Mouse (Mus musculus): ENCODE data around the gene Dnmt3a. TPM values are rescaled to one million over a fixed set of nuclear protein-coding genes. Genes with fewer than 3 reads are reported as not detected.

The Dnmt3a gene
- total and polyA plus RNA-seq, 2 experiments from 2014 or later, result 31.7 to 76.0 TPM

GRCm38 (mm10) chr12:3858754-3859153 is 52.9 kb downstream of the Dnmt3a start:
- H3K27ac ChIP-seq (ENCODE audit: low read depth), result no peak overlapping the region
- H3K4me1 ChIP-seq (ENCODE audit: control insufficient read depth, insufficient read depth), result peaks cover 35% of the 10 kb centered on the region
- H3K9ac ChIP-seq (replicated peaks; ENCODE audit: low read depth, low read length), result no peak overlapping the region
- TF ChIP-seq CTCF (IDR thresholded peaks at IDR 0.05; ENCODE audit: low read depth) (no peak), EP300 (IDR thresholded peaks at IDR 0.05; ENCODE audit: low read depth) (no peak)
- H3K4me3 ChIP-seq (ENCODE audit: low read depth, low read length), result no peak overlapping the region
- DNase-seq (ENCODE audit: low spot score), result no peak
- WGBS, result 92% methylated on average over 4 of the region's 4 CpGs
- no peak for ATAC-seq (ENCODE audit: insufficient read depth, low read depth)
- H3K9me3 ChIP-seq (replicated peaks; ENCODE audit: control insufficient read depth, low read length), result no peaks in the 10 kb centered on the region
- peaks cover 17% of the 10 kb centered on the region; the same call in 1 of the 2 replicates for H3K36me3 ChIP-seq (replicated peaks; ENCODE audit: control insufficient read depth, insufficient read depth, low read length)
- no peak overlapping the region for H3K4me2 ChIP-seq (ENCODE audit: low read depth, low read length)
- H3K27me3 ChIP-seq (ENCODE audit: control insufficient read depth, insufficient read depth, low read length), result no peaks in the 10 kb centered on the region

GRCm38 (mm10) chr12:3859545-3859944 is 53.7 kb downstream of the Dnmt3a start:
- peaks cover 17% of the 10 kb centered on the region; the same call in 1 of the 2 replicates for H3K36me3 ChIP-seq (replicated peaks; ENCODE audit: control insufficient read depth, insufficient read depth, low read length)
- no peak overlapping the region for H3K4me3 ChIP-seq (ENCODE audit: low read depth, low read length)
- no peak for TF ChIP-seq CTCF (IDR thresholded peaks at IDR 0.05; ENCODE audit: low read depth)
- TF ChIP-seq EP300 (IDR thresholded peaks at IDR 0.05; ENCODE audit: low read depth), result no peak
- H3K4me2 ChIP-seq (ENCODE audit: low read depth, low read length), result no peak overlapping the region
- no peaks in the 10 kb centered on the region for H3K27me3 ChIP-seq (ENCODE audit: control insufficient read depth, insufficient read depth, low read length)
- no peak overlapping the region for H3K27ac ChIP-seq (ENCODE audit: low read depth)
- DNase-seq (ENCODE audit: low spot score) (no peak), ATAC-seq (ENCODE audit: insufficient read depth, low read depth) (no peak)
- no peaks in the 10 kb centered on the region for H3K9me3 ChIP-seq (replicated peaks; ENCODE audit: control insufficient read depth, low read length)
- peaks cover 31% of the 10 kb centered on the region for H3K4me1 ChIP-seq (ENCODE audit: control insufficient read depth, insufficient read depth)
- H3K9ac ChIP-seq (replicated peaks; ENCODE audit: low read depth, low read length), result no peak overlapping the region
- WGBS, result 67% methylated on average over 3 of the region's 3 CpGs

DNA sequence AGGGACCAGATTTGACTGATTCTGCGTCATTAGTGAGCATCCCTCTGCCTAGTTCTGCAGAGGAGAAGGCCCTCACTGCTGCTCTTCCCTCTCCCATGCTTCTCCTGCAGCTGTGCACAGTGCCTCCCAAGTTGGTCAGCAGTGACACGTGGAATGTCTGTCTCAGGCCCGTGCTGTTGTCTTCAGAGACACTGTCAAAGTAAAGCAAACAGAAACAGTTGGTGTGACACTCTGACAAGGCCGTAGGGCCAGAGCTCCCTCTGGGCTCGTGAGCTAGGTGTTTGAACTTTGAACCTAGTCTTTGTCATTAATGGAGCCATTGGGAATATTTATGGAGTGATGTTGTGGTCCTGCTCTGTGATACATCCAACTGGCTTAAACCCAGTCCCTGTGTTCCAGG is 54.2 kb downstream of the Dnmt3a start:
- no peaks in the 10 kb centered on the region for H3K9me3 ChIP-seq (replicated peaks; ENCODE audit: control insufficient read depth, low read length)
- no peak overlapping the region for H3K27ac ChIP-seq (ENCODE audit: low read depth)
- H3K9ac ChIP-seq (replicated peaks; ENCODE audit: low read depth, low read length), result no peak overlapping the region
- WGBS, result 68% methylated on average over 5 of the region's 5 CpGs
- DNase-seq (ENCODE audit: low spot score), result no peak
- no peak overlapping the region for H3K4me3 ChIP-seq (ENCODE audit: low read depth, low read length)
- no peaks in the 10 kb centered on the region for H3K27me3 ChIP-seq (ENCODE audit: control insufficient read depth, insufficient read depth, low read length)
- peaks cover 17% of the 10 kb centered on the region; the same call in 1 of the 2 replicates for H3K36me3 ChIP-seq (replicated peaks; ENCODE audit: control insufficient read depth, insufficient read depth, low read length)
- TF ChIP-seq CTCF (IDR thresholded peaks at IDR 0.05; ENCODE audit: low read depth) (no peak), EP300 (IDR thresholded peaks at IDR 0.05; ENCODE audit: low read depth) (no peak)
- ATAC-seq (ENCODE audit: insufficient read depth, low read depth), result no peak
- peaks cover 29% of the 10 kb centered on the region for H3K4me1 ChIP-seq (ENCODE audit: control insufficient read depth, insufficient read depth)
- no peak overlapping the region for H3K4me2 ChIP-seq (ENCODE audit: low read depth, low read length)

DNA sequence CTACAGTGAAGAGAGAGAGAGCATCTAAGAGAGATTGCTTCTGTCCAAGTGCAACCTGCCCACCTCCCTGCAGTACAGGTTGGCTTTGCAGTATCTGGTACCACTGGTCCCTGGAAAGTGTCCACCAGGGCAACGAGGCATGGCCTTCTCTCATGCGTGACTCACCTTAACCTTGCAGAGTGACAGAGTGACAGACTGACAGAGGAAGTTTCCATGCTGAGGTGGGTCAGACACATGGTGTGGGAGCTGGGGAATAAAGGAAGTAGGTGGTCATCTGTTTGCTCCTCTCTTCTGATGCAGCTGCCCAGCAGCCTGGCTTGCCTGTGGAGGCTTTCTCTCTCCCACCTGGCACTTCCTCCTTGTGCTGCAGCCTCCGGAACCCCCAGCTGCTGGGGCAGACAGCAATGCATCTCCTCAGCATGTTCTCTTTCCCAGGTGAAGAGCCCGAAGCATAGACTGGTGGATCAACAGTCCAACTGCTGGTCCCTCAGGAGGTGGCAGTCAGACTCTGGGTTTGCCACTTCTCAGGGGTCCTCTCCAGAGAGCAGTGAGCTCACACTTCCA is 55.9 kb downstream of the Dnmt3a start:
- H3K9me3 ChIP-seq (replicated peaks; ENCODE audit: control insufficient read depth, low read length), result no peaks in the 10 kb centered on the region
- H3K9ac ChIP-seq (replicated peaks; ENCODE audit: low read depth, low read length), result no peak overlapping the region
- H3K36me3 ChIP-seq (replicated peaks; ENCODE audit: control insufficient read depth, insufficient read depth, low read length), result peaks cover 31% of the 10 kb centered on the region
- ATAC-seq (ENCODE audit: insufficient read depth, low read depth) (no peak), DNase-seq (ENCODE audit: low spot score) (no peak)
- H3K4me2 ChIP-seq (ENCODE audit: low read depth, low read length), result no peak overlapping the region
- WGBS, result 63% methylated on average over 4 of the region's 4 CpGs
- no peaks in the 10 kb centered on the region for H3K27me3 ChIP-seq (ENCODE audit: control insufficient read depth, insufficient read depth, low read length)
- no peak overlapping the region for H3K4me3 ChIP-seq (ENCODE audit: low read depth, low read length)
- peaks cover 15% of the 10 kb centered on the region for H3K4me1 ChIP-seq (ENCODE audit: control insufficient read depth, insufficient read depth)
- TF ChIP-seq EP300 (IDR thresholded peaks at IDR 0.05; ENCODE audit: low read depth), result no peak
- TF ChIP-seq CTCF (IDR thresholded peaks at IDR 0.05; ENCODE audit: low read depth), result no peak
- H3K27ac ChIP-seq (ENCODE audit: low read depth), result no peak overlapping the region

- H3K9me3 ChIP-seq (replicated peaks; ENCODE audit: control insufficient read depth, low read length), result no peaks in the 10 kb centered on the region
- DNase-seq (ENCODE audit: low spot score), result no peak
- TF ChIP-seq CTCF (IDR thresholded peaks at IDR 0.05; ENCODE audit: low read depth) (no peak), EP300 (IDR thresholded peaks at IDR 0.05; ENCODE audit: low read depth) (no peak)
- H3K4me2 ChIP-seq (ENCODE audit: low read depth, low read length), result no peak overlapping the region
- no peak overlapping the region for H3K4me3 ChIP-seq (ENCODE audit: low read depth, low read length)
- peaks cover 12% of the 10 kb centered on the region for H3K4me1 ChIP-seq (ENCODE audit: control insufficient read depth, insufficient read depth)
- no peak for ATAC-seq (ENCODE audit: insufficient read depth, low read depth)
- H3K9ac ChIP-seq (replicated peaks; ENCODE audit: low read depth, low read length), result no peak overlapping the region
- no peaks in the 10 kb centered on the region for H3K27me3 ChIP-seq (ENCODE audit: control insufficient read depth, insufficient read depth, low read length)
- no peak overlapping the region for H3K27ac ChIP-seq (ENCODE audit: low read depth)
- 81% methylated on average over 6 of the region's 6 CpGs for WGBS
- peaks cover 32% of the 10 kb centered on the region for H3K36me3 ChIP-seq (replicated peaks; ENCODE audit: control insufficient read depth, insufficient read depth, low read length)
Measured at GRCm38 (mm10) chr12:3862253-3862652, 56.4 kb downstream of the Dnmt3a start.

DNA sequence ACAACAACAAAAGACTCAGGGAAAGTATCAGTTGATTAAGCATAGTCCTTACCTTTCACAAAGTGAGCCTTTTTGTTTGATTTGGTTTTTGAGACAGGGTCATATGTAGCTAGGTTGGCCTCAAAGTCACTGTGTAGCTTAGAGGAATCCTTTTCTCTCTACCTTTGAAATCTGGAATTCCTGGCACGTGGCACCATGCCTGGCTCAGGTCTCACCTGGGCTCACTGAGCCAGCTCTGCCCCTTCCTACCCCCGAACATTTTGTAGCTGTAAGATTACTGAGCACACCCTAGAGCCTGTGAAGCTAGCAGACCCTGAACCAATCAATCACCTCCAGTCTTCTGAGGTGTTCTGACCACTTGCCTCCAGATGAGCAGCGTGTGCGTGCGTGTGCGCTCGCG is 58.4 kb downstream of the Dnmt3a start:
- H3K36me3 ChIP-seq (replicated peaks; ENCODE audit: control insufficient read depth, insufficient read depth, low read length), result peaks cover 25% of the 10 kb centered on the region
- H3K9me3 ChIP-seq (replicated peaks; ENCODE audit: control insufficient read depth, low read length), result no peaks in the 10 kb centered on the region
- no peaks in the 10 kb centered on the region for H3K27me3 ChIP-seq (ENCODE audit: control insufficient read depth, insufficient read depth, low read length)
- TF ChIP-seq EP300 (IDR thresholded peaks at IDR 0.05; ENCODE audit: low read depth) (no peak), CTCF (IDR thresholded peaks at IDR 0.05; ENCODE audit: low read depth) (no peak)
- DNase-seq (ENCODE audit: low spot score), result no peak
- peaks cover 24% of the 10 kb centered on the region for H3K4me1 ChIP-seq (ENCODE audit: control insufficient read depth, insufficient read depth)
- no peak overlapping the region for H3K4me2 ChIP-seq (ENCODE audit: low read depth, low read length)
- ATAC-seq (ENCODE audit: insufficient read depth, low read depth), result no peak
- H3K27ac ChIP-seq (ENCODE audit: low read depth), result no peak overlapping the region
- H3K9ac ChIP-seq (replicated peaks; ENCODE audit: low read depth, low read length), result no peak overlapping the region
- 89% methylated on average over 8 of the region's 8 CpGs for WGBS
- H3K4me3 ChIP-seq (ENCODE audit: low read depth, low read length), result no peak overlapping the region
